Mouse (Mus musculus) left cerebral cortex, adult 9 months (tissue): ENCODE measurements around the gene Mrpl20.

Experiments used
- DNase-seq, 2 experiments: peaks; one replicate each; pipeline ENCODE4 v3.0.0; 2022; ENCODE audit warnings: low spot score in 2 of 2

Mrpl20 gene

GRCm38 (mm10) chr4:155802741-155803339 lies at the start of gene Mrpl20:
Gene Mrpl20 (plus strand): TSS chr4:155802878.
- DNase-seq: no peak

- DNase-seq: no peak
These were observed 45.7 kb upstream of the Mrpl20 start for GRCm38 (mm10) chr4:155757011-155757410.

GRCm38 (mm10) chr4:155759862-155760612 lies 42.6 kb upstream of the Mrpl20 start:
- no peak for DNase-seq

GRCm38 (mm10) chr4:155760613-155761355 lies 41.9 kb upstream of the Mrpl20 start, which contains the start of gene Atad3a:
Gene Atad3a (minus strand): TSS chr4:155761093.
- peak; percentile 89 to 97 for DNase-seq

GRCm38 (mm10) chr4:155761356-155762099 lies 41.1 kb upstream of the Mrpl20 start:
- no peak for DNase-seq

- DNase-seq: no peak
These were observed 40.3 kb upstream of the Mrpl20 start for GRCm38 (mm10) chr4:155762357-155762756.

- no peak for DNase-seq
These were observed 33.2 kb upstream of the Mrpl20 start for GRCm38 (mm10) chr4:155769496-155769879.

GRCm38 (mm10) chr4:155769880-155770512 lies 32.7 kb upstream of the Mrpl20 start:
- DNase-seq: peak in 1 of 2 experiments; percentile 92

- no peak for DNase-seq
These were observed 32.1 kb upstream of the Mrpl20 start for GRCm38 (mm10) chr4:155770626-155771025.

- DNase-seq: no peak
These were observed 31.0 kb upstream of the Mrpl20 start for GRCm38 (mm10) chr4:155771706-155772105.

- no peak for DNase-seq
These were observed 29.9 kb upstream of the Mrpl20 start for GRCm38 (mm10) chr4:155772786-155773185.

GRCm38 (mm10) chr4:155773335-155774078 lies 29.2 kb upstream of the Mrpl20 start:
- no peak for DNase-seq

- peak in 1 of 2 experiments; percentile 88 for DNase-seq
These were observed 28.4 kb upstream of the Mrpl20 start, which contains the start of gene Vwa1 for GRCm38 (mm10) chr4:155774280-155774754. Gene Vwa1 (minus strand): TSS chr4:155774698.

- peak in 1 of 2 experiments; percentile 60 for DNase-seq
These were observed 27.5 kb upstream of the Mrpl20 start for GRCm38 (mm10) chr4:155774971-155775740.

GRCm38 (mm10) chr4:155775855-155776254 lies 26.8 kb upstream of the Mrpl20 start:
- DNase-seq: no peak

GRCm38 (mm10) chr4:155776704-155777335 lies 25.9 kb upstream of the Mrpl20 start:
- no peak for DNase-seq

GRCm38 (mm10) chr4:155777816-155778215 lies 24.9 kb upstream of the Mrpl20 start:
- DNase-seq: no peak

- DNase-seq: no peak
These were observed 23.2 kb upstream of the Mrpl20 start for GRCm38 (mm10) chr4:155779498-155779897.

- DNase-seq: no peak
These were observed 21.8 kb upstream of the Mrpl20 start for GRCm38 (mm10) chr4:155780895-155781294.
